Mouse (Mus musculus): ENCODE measurements around the gene Pnpla6. TPM values are rescaled to one million over a fixed set of nuclear protein-coding genes. Genes with fewer than 3 reads are reported as not detected.

Pnpla6 gene
- total RNA-seq, 2 experiments from 2014 or later, result 75.3 to 87.4 TPM

- DNase-seq, result no peak
These were observed 7.0 kb upstream of the Pnpla6 start for GRCm38 (mm10) chr8:3507979-3508754.

DNA sequence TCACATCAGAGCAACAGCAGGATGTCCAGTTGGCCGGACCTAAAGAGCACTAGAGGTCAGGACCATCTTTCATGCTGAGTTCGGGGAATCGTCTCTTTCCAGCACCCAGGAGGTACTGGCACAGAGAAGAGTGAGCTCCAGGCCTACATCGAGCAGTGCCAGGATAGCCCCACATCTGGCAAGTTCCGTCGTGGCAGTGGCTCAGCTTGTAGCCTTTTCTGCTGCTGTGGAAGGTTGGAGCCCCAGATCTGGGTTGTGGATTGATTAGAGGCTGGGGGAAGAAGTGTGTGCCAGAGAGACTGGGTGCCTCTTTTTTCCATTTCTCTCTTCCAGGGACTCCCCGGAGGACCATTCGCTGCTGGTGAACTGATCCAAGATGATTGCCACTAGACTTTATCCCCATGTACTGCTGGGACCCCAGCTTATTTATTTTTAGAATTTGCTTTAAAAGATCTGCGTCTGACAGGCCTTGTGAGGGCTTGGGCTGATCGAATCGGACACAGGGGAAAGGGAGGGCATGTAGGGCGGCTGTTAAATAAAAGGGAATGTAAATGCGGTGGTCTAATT lies 420 bp upstream of the Pnpla6 start:
- DNase-seq, result no peak

DNA sequence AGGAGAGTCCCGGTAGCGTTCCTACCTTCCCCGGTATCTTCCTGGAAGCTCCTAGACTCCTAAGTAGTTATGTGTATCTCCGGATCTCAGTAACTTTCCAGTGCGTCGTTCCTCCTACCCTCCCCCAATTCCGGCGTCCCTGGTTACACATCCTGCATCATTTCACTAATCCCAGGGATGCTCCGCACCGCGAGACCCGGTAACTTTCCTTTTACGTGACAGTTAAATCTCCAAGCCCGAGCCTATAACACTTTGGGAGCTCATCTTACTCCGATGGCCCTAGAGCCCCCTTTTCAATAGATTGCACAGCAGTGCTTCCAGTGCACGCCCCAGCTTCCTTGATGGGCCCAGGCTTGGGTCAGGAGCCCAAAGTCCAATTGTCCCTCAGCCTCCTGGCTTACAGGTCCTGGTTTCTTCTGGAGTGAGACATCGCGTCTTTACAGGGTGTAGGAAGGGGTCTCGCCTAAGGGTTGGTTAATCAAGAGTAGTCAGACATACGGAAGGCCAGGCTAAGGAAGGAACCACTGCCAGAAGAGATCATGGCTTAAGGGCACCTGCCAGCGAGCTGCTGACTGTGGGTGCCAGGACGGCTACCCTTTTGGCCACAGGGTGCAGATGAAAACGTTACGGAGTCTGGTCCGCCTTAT lies 710 bp downstream of the Pnpla6 start:
- DNase-seq, result peak; percentile 49 to 52

DNA sequence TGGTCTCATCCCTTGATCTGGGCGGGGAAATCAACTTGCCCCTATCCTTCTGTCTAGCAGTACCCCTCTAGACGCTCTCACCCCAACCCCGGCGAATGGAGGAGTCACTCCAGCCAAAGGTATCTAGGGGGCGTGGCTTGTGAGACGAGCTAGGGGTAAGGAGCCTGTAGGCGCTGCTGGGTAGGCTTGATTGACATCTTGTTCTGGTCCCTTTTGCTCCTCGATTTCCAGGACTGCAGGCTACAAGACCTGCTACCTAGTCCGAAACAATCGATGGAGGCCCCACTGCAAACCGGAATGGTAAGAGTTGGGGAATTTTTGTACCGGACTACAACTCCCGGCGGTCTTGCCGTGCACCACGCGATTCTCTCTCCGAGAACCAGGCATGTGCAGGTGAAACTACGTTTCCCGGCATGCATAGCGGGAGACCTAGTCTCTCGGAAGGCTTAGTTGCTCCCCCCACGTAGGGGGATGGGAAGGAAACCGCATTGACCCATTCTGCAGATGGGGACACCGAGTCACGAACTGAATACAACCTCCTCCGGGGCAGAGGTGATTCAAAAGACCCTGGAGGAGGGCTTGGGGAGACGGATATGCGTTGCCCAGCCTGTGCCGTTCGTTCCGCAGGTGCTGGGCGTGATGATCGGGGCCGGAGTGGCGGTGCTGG lies 1.4 kb downstream of the Pnpla6 start:
- DNase-seq, result peak; percentile 94 to 96

DNA sequence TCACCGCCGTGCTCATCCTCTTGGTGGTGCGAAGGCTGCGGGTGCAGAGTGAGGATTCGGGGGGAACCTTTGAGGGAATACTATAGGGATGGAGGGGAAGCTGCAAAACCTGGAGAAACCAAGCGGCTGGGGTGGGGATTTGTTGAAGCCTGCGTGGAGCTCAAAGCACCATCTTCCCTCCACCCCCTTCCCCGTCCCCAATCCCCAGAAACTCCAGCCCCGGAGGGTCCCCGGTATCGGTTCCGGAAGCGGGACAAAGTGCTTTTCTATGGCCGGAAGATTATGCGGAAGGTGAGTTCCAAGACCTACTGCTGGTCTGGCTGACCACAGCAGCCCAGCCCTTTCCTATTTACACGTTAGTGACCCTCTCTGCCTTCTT lies 1.9 kb downstream of the Pnpla6 start:
- DNase-seq, result no peak

DNA sequence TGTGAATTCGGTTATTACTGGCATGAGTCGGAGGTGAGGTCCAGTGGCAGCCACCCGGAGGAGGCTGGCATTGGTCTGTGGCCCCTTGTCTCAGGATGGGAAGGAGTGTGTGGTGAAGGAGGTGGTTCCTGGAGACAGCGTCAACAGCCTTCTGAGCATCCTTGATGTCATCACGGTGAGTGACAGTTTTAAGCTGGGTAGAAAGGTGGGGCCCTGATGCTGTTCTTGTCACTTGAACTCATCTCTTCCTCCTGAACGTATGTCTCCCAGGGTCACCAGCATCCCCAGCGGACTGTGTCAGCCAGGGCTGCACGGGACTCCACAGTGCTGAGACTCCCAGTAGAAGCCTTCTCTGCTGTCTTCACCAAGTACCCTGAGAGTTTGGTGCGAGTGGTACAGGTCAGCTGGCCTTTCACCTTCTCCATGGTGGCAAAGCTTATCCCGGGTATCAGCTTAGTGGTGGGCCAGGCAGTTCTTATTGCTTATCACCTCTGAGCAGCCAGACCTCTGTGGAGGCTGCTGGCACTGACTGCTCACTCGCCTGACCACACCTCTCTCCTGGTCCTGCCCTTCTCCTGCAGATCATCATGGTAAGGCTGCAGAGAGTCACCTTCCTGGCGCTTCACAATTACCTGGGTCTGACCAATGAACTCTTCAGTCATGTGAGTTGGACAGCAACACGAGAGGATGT lies 7.0 kb downstream of the Pnpla6 start:
- DNase-seq, result no peak

DNA sequence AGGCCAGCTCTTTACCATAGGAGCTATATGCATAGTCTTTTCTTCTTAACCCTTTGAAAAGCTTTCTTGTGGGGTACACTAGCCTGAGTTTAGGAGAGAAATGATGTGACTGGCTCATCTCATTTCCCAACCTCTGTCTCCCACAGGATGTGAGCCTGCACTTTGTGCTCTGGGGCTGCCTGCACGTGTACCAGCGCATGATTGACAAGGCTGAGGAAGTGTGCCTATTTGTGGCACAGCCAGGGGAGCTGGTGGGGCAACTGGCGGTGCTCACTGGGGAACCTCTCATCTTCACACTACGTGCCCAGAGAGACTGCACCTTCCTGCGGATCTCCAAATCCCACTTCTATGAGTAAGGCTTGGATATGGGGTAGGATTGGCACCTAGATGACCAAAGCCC lies 15.6 kb downstream of the Pnpla6 start:
- DNase-seq, result no peak

DNA sequence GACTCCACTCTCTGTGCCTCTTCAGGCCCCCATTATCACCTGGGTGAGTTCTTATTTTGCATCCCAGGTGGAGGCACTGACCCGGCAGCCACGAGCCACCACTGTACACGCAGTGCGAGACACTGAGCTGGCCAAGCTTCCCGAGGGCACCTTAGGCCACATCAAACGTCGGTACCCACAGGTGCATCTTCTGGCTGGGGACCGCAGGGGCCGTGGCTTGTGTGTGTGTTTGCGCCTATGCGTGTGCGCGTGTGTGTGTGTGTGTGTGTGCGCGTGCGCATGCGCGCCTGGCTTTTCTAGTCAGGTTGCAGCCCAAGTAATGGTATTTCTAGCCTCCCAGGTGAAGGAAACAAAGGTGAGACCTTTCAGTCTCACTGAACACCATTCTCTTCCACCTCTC lies 16.8 kb downstream of the Pnpla6 start:
- DNase-seq, result no peak

- DNase-seq, result no peak
These were observed 21.1 kb downstream of the Pnpla6 start for GRCm38 (mm10) chr8:3536053-3536841.

DNA sequence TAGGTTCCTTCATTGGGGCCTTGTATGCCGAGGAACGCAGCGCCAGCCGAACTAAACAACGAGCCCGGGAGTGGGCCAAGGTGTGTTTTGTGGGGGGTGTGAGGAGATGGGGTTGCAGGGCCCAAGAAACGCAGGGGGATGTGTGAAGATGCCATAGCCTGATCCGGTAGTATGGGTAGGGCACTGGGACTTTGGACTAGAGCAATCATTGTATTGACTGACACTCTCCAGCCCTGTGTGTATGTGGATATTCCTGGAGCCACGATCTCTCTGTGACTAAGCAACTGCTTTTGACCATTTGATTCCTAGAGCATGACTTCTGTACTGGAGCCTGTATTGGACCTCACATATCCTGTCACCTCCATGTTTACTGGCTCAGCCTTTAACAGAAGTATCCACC lies 21.8 kb downstream of the Pnpla6 start:
- no peak for DNase-seq

GRCm38 (mm10) chr8:3537666-3538065 lies 22.5 kb downstream of the Pnpla6 start:
- no peak for DNase-seq

GRCm38 (mm10) chr8:3539146-3539545 lies 24.0 kb downstream of the Pnpla6 start:
- DNase-seq, result no peak

GRCm38 (mm10) chr8:3540076-3540475 lies 24.9 kb downstream of the Pnpla6 start:
- no peak for DNase-seq

DNA sequence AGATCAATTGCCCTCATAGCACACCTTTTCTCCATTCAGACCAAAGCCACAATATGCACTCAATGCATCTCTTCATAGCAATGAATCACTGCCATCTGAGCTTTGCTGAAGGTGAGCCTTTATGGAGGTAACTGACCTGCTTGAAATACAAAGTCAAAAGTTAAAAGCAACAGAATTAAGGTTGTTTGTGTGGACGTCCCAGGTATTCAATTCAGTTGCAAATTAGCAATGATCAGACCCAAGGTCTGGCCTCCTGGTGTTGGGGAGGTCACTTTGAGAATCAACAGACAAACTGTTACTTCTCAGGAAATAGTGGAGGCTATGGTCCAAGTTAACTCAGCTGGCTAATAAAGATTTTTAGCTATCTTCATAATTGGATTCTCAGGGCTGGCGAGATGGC lies 31.3 kb downstream of the Pnpla6 start:
- no peak for DNase-seq

- DNase-seq, result no peak
These were observed 37.1 kb downstream of the Pnpla6 start for GRCm38 (mm10) chr8:3552240-3552639.

- no peak for DNase-seq
These were observed 40.9 kb downstream of the Pnpla6 start for GRCm38 (mm10) chr8:3556114-3556513.

- no peak for DNase-seq
These were observed 52.6 kb downstream of the Pnpla6 start, which contains the start of gene C330021F23Rik for GRCm38 (mm10) chr8:3567641-3568371. C330021F23Rik (plus strand) TSS chr8:3567990.

DNA sequence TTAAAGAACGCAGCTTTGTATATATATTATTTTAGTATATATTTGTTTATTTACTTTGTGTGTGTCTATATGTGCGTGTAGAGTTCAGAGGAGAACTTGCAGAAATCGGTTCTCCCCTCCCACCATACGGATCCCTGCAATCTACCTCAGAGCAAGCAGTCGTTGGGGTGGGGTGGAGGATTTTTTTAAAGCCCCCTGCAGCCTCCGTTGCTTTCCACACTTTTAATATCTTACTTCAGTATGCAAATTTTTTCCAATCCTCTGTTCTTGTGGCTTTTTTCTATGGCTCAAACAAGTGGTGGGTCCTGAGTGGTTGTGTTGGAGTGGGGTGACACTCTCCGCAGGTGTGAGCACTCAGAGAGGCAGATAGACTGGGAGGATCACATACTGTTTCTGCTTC lies 53.2 kb downstream of the Pnpla6 start:
- DNase-seq, result no peak

- no peak for DNase-seq
These were observed 54.6 kb downstream of the Pnpla6 start for GRCm38 (mm10) chr8:3569784-3570183.

GRCm38 (mm10) chr8:3574546-3574945 lies 59.4 kb downstream of the Pnpla6 start:
- no peak for DNase-seq
